Mouse (Mus musculus) kidney, postnatal 0 days (tissue): ENCODE measurements around the gene Zbtb44. TPM values are rescaled to one million over a fixed set of nuclear protein-coding genes. Genes with fewer than 3 reads are reported as not detected.

Experiments used
- ATAC-seq: fragments of 200-750 bp; cut with Nextera tagmentation; replicated peaks from 2 replicates; pipeline ENCODE4 v1.8.0; 2017; ENCODE audit warnings: low read depth, moderate number of reproducible peaks, moderate TSS enrichment, moderate library complexity; ENCODE audit not compliant: low FRiP score
- DNase-seq: peaks from one replicate; pipeline ENCODE4 v3.0.0-alpha.2; 2016; ENCODE audit warnings: low spot score
- H3K27ac ChIP-seq: fragments of 300-500 bp; sonication (generic); 2 replicates; pipeline ENCODE4 v1.5.1; 2014; ENCODE audit warnings: mild to moderate bottlenecking
- H3K27me3 ChIP-seq: fragments of 300-500 bp; sonication (generic); 2 replicates; pipeline ENCODE4 v1.6.1; 2014; ENCODE audit warnings: low read length, mixed read lengths; ENCODE audit not compliant: insufficient read depth
- H3K36me3 ChIP-seq: fragments of 300-500 bp; sonication (generic); 2 replicates; pipeline ENCODE4 v1.6.1; 2014; ENCODE audit warnings: low read length, mixed read lengths; ENCODE audit not compliant: insufficient read depth
- H3K4me1 ChIP-seq: fragments of 300-500 bp; sonication (generic); replicated peaks from 2 replicates; pipeline ENCODE4 v1.6.1; 2014; ENCODE audit warnings: antibody characterized with exemption, low read length, mixed read lengths; ENCODE audit not compliant: insufficient read depth
- H3K4me2 ChIP-seq: fragments of 300-500 bp; sonication (generic); 2 replicates; pipeline ENCODE4 v1.6.1; 2014; ENCODE audit warnings: mild to moderate bottlenecking, low read length, moderate library complexity, mixed read lengths
- H3K4me3 ChIP-seq: fragments of 300-500 bp; sonication (generic); replicated peaks from 2 replicates; pipeline ENCODE4 v1.5.1; 2014; ENCODE audit warnings: low read depth, low read length
- H3K9ac ChIP-seq: fragments of 300-500 bp; sonication (generic); 2 replicates; pipeline ENCODE4 v1.6.1; 2014; ENCODE audit warnings: low read depth, low read length
- H3K9me3 ChIP-seq: fragments of 300-500 bp; sonication (generic); replicated peaks from 2 replicates; pipeline ENCODE4 v1.6.1; 2016; ENCODE audit warnings: low read length, inconsistent platforms, mixed read lengths
- CTCF ChIP-seq: IDR thresholded peaks from 2 replicates; pipeline ENCODE4 v1.5.1; 2016; ENCODE audit warnings: antibody characterized with exemption, low read depth, mild to moderate bottlenecking, moderate library complexity
- WGBS: fragments of 180-500 bp; shearing (Covaris S2); extraction: QIAGEN DNeasy Blood & Tissue Kit; methylation state at CpG from one replicate; pipeline ENCODE4 v1.1.7; 2014; 5-methylcytosine and 5-hydroxymethylcytosine counted together
- polyA plus RNA-seq: library from polyadenylated mRNA; unstranded; fragments of >200 nt; fragmentation: Nextera tagmentation; extraction: Ambion mirVana; gene quantifications from 2 replicates; pipeline ENCODE4 v1.2.1, GENCODE M21; 2015

Gene Zbtb44
- polyA plus RNA-seq, 1 experiment from 2014 or later: 9.8 TPM

GRCm38 (mm10) chr9:31009334-31009733, 21.1 kb upstream of the Zbtb44 start:
- no peak overlapping the region for H3K27ac ChIP-seq
- no peak for ATAC-seq
- 83% methylated on average over 2 of the region's 2 CpGs for WGBS

GRCm38 (mm10) chr9:31010040-31010439, 20.4 kb upstream of the Zbtb44 start:
- H3K27me3 ChIP-seq: no peaks in the 10 kb centered on the region
- H3K9ac ChIP-seq: no peak overlapping the region
- WGBS: 55% methylated on average over 3 of the region's 3 CpGs
- no peak for TF ChIP-seq CTCF
- ATAC-seq (no peak), DNase-seq (no peak)
- no peak overlapping the region for H3K4me2 ChIP-seq
- H3K4me1 ChIP-seq: no peaks in the 10 kb centered on the region
- no peaks in the 10 kb centered on the region for H3K36me3 ChIP-seq
- no peak overlapping the region for H3K4me3 ChIP-seq
- H3K27ac ChIP-seq: no peak overlapping the region
- H3K9me3 ChIP-seq: no peaks in the 10 kb centered on the region

More at GRCm38 (mm10) chr9:31009334-31009733, 21.1 kb upstream of the Zbtb44 start:
- Histone ChIP-seq H3K36me3 (no peaks in the 10 kb centered on the region), H3K9me3 (no peaks in the 10 kb centered on the region), H3K9ac (no peak overlapping the region), H3K4me2 (no peak overlapping the region), H3K4me3 (no peak overlapping the region), H3K4me1 (no peaks in the 10 kb centered on the region), H3K27me3 (no peaks in the 10 kb centered on the region)
- TF ChIP-seq CTCF: no peak
- peak; percentile 40 for DNase-seq

GRCm38 (mm10) chr9:31010749-31011148, 19.7 kb upstream of the Zbtb44 start:
- DNase-seq: no peak
- 66% methylated on average over 3 of the region's 3 CpGs for WGBS
- Histone ChIP-seq H3K4me1 (no peaks in the 10 kb centered on the region), H3K27ac (no peak overlapping the region), H3K4me2 (no peak overlapping the region), H3K9me3 (no peaks in the 10 kb centered on the region), H3K36me3 (no peaks in the 10 kb centered on the region), H3K4me3 (no peak overlapping the region), H3K9ac (no peak overlapping the region), H3K27me3 (no peaks in the 10 kb centered on the region)
- TF ChIP-seq CTCF: no peak
- no peak for ATAC-seq

GRCm38 (mm10) chr9:31011533-31011932, 18.9 kb upstream of the Zbtb44 start:
- no peak for ATAC-seq
- Histone ChIP-seq H3K4me3 (no peak overlapping the region), H3K27ac (no peak overlapping the region), H3K9ac (no peak overlapping the region), H3K4me1 (no peaks in the 10 kb centered on the region), H3K4me2 (no peak overlapping the region), H3K36me3 (no peaks in the 10 kb centered on the region), H3K9me3 (no peaks in the 10 kb centered on the region), H3K27me3 (no peaks in the 10 kb centered on the region)
- no peak for TF ChIP-seq CTCF
- DNase-seq: no peak
- WGBS: 37% methylated on average over 1 of the region's 1 CpGs

- no peak for TF ChIP-seq CTCF
- no peak overlapping the region for H3K4me2 ChIP-seq
- H3K4me1 ChIP-seq: no peaks in the 10 kb centered on the region
- no peaks in the 10 kb centered on the region for H3K27me3 ChIP-seq
- H3K27ac ChIP-seq: no peak overlapping the region
- H3K9me3 ChIP-seq: no peaks in the 10 kb centered on the region
- no peak overlapping the region for H3K9ac ChIP-seq
- no peaks in the 10 kb centered on the region for H3K36me3 ChIP-seq
- no peak for DNase-seq
- H3K4me3 ChIP-seq: no peak overlapping the region
- no peak for ATAC-seq
- WGBS: 79% methylated on average over 4 of the region's 4 CpGs
These were observed 17.8 kb upstream of the Zbtb44 start for GRCm38 (mm10) chr9:31012674-31013073.

- H3K27ac ChIP-seq: no peak overlapping the region
- DNase-seq (no peak), ATAC-seq (no peak)
- no peaks in the 10 kb centered on the region for H3K4me1 ChIP-seq
- TF ChIP-seq CTCF: no peak
- no peaks in the 10 kb centered on the region for H3K9me3 ChIP-seq
- H3K36me3 ChIP-seq: no peaks in the 10 kb centered on the region
- 89% methylated on average over 4 of the region's 4 CpGs for WGBS
- H3K4me3 ChIP-seq: no peak overlapping the region
- H3K27me3 ChIP-seq: no peaks in the 10 kb centered on the region
- H3K4me2 ChIP-seq: no peak overlapping the region
- no peak overlapping the region for H3K9ac ChIP-seq
These were observed 17.0 kb upstream of the Zbtb44 start for GRCm38 (mm10) chr9:31013415-31013814.

- Histone ChIP-seq H3K27ac (no peak overlapping the region), H3K4me3 (no peak overlapping the region), H3K27me3 (no peaks in the 10 kb centered on the region), H3K9ac (no peak overlapping the region), H3K9me3 (no peaks in the 10 kb centered on the region), H3K4me1 (no peaks in the 10 kb centered on the region), H3K36me3 (no peaks in the 10 kb centered on the region), H3K4me2 (no peak overlapping the region)
- no peak for DNase-seq
- 64% methylated on average over 4 of the region's 4 CpGs for WGBS
- TF ChIP-seq CTCF: no peak
- no peak for ATAC-seq
These were observed 12.8 kb upstream of the Zbtb44 start for GRCm38 (mm10) chr9:31017616-31018015.
